Mouse (Mus musculus): ENCODE measurements around the gene Rnpepl1. TPM values are rescaled to one million over a fixed set of nuclear protein-coding genes. Genes with fewer than 3 reads are reported as not detected.

Gene Rnpepl1
- polyA plus RNA-seq, 2 experiments = 8.7 to 10.7 TPM

DNA sequence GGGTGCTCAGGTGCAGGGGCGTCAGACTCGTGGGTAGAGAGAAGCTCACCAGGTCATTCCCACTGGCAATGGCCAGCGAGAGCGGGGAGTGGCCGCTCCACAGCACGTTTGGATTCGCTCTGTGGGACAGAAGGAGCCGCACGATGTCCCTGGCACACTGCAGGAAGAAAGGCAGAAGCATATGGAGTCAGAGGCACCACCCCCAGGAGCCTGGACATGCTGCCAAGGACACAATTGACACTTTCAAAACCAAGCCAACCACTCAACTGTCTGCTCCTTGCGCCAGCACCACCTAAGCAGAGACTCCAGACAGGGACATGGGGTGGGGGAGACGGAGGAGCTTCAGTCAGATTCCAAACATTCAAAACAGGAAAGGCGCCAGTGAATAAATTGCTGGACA, 31.3 kb upstream of the Rnpepl1 start:
- no peak overlapping the region for H3K27ac ChIP-seq
- WGBS (ENCODE audit: insufficient replicate concordance) = 74% methylated on average over 12 of the region's 12 CpGs
- ATAC-seq (ENCODE audit: insufficient read depth) (no peak), DNase-seq (ENCODE audit: low read depth in 3 of 3, low spot score in 3 of 3) (no peak)
- no peak overlapping the region for H3K9ac ChIP-seq (replicated peaks)
- no peaks in the 10 kb centered on the region for H3K9me3 ChIP-seq (ENCODE audit: control insufficient read depth, low read length)
- H3K4me2 ChIP-seq (ENCODE audit: low read depth) = no peak overlapping the region
- no peak for TF ChIP-seq CTCF (IDR thresholded peaks at IDR 0.05; ENCODE audit: low read depth)
- no peak for TF ChIP-seq EP300 (IDR thresholded peaks at IDR 0.05; ENCODE audit: low read depth)
- no peaks in the 10 kb centered on the region for H3K36me3 ChIP-seq (replicated peaks; ENCODE audit: control insufficient read depth, insufficient read depth, low read depth)
- H3K27me3 ChIP-seq (ENCODE audit: control insufficient read depth, insufficient read depth, low read length) = no peaks in the 10 kb centered on the region
- H3K4me3 ChIP-seq (ENCODE audit: insufficient read depth in 1 of 2, low read depth in 2 of 2, low read length in 2 of 2) = no peak overlapping the region
- no peaks in the 10 kb centered on the region for H3K4me1 ChIP-seq (replicated peaks; ENCODE audit: control insufficient read depth in 2 of 2, insufficient read depth in 2 of 2, low read length in 1 of 2)

GRCm38 (mm10) chr1:92880101-92880500, 30.5 kb upstream of the Rnpepl1 start:
- WGBS (ENCODE audit: insufficient replicate concordance) = 67% methylated on average over 5 of the region's 5 CpGs
- H3K9ac ChIP-seq (replicated peaks) = no peak overlapping the region
- H3K9me3 ChIP-seq (ENCODE audit: control insufficient read depth, low read length) = no peaks in the 10 kb centered on the region
- no peak overlapping the region for H3K27ac ChIP-seq
- ATAC-seq (ENCODE audit: insufficient read depth) (no peak), DNase-seq (ENCODE audit: low read depth in 3 of 3, low spot score in 3 of 3) (no peak)
- TF ChIP-seq EP300 (IDR thresholded peaks at IDR 0.05; ENCODE audit: low read depth) (no peak), CTCF (IDR thresholded peaks at IDR 0.05; ENCODE audit: low read depth) (no peak)
- no peaks in the 10 kb centered on the region for H3K4me1 ChIP-seq (replicated peaks; ENCODE audit: control insufficient read depth in 2 of 2, insufficient read depth in 2 of 2, low read length in 1 of 2)
- H3K4me2 ChIP-seq (ENCODE audit: low read depth) = no peak overlapping the region
- H3K4me3 ChIP-seq (ENCODE audit: insufficient read depth in 1 of 2, low read depth in 2 of 2, low read length in 2 of 2) = no peak overlapping the region
- no peaks in the 10 kb centered on the region for H3K27me3 ChIP-seq (ENCODE audit: control insufficient read depth, insufficient read depth, low read length)
- H3K36me3 ChIP-seq (replicated peaks; ENCODE audit: control insufficient read depth, insufficient read depth, low read depth) = no peaks in the 10 kb centered on the region

GRCm38 (mm10) chr1:92881982-92882381, 28.6 kb upstream of the Rnpepl1 start:
- H3K9ac ChIP-seq (replicated peaks) = no peak overlapping the region
- ATAC-seq (ENCODE audit: insufficient read depth) (no peak), DNase-seq (ENCODE audit: low read depth in 3 of 3, low spot score in 3 of 3) (no peak)
- 71% methylated on average over 6 of the region's 6 CpGs for WGBS (ENCODE audit: insufficient replicate concordance)
- H3K4me3 ChIP-seq (ENCODE audit: insufficient read depth in 1 of 2, low read depth in 2 of 2, low read length in 2 of 2) = no peak overlapping the region
- H3K4me1 ChIP-seq (replicated peaks; ENCODE audit: control insufficient read depth in 2 of 2, insufficient read depth in 2 of 2, low read length in 1 of 2) = no peaks in the 10 kb centered on the region
- H3K36me3 ChIP-seq (replicated peaks; ENCODE audit: control insufficient read depth, insufficient read depth, low read depth) = no peaks in the 10 kb centered on the region
- no peaks in the 10 kb centered on the region for H3K9me3 ChIP-seq (ENCODE audit: control insufficient read depth, low read length)
- TF ChIP-seq EP300 (IDR thresholded peaks at IDR 0.05; ENCODE audit: low read depth) (no peak), CTCF (IDR thresholded peaks at IDR 0.05; ENCODE audit: low read depth) (no peak)
- no peaks in the 10 kb centered on the region for H3K27me3 ChIP-seq (ENCODE audit: control insufficient read depth, insufficient read depth, low read length)
- H3K4me2 ChIP-seq (ENCODE audit: low read depth) = no peak overlapping the region
- no peak overlapping the region for H3K27ac ChIP-seq

- H3K4me1 ChIP-seq (replicated peaks; ENCODE audit: control insufficient read depth in 2 of 2, insufficient read depth in 2 of 2, low read length in 1 of 2) = no peaks in the 10 kb centered on the region
- H3K4me3 ChIP-seq (ENCODE audit: insufficient read depth in 1 of 2, low read depth in 2 of 2, low read length in 2 of 2) = no peak overlapping the region
- no peak overlapping the region for H3K4me2 ChIP-seq (ENCODE audit: low read depth)
- ATAC-seq (ENCODE audit: insufficient read depth) (no peak), DNase-seq (ENCODE audit: low read depth in 3 of 3, low spot score in 3 of 3) (no peak)
- no peak overlapping the region for H3K9ac ChIP-seq (replicated peaks)
- 53% methylated on average over 7 of the region's 7 CpGs for WGBS (ENCODE audit: insufficient replicate concordance)
- no peak overlapping the region for H3K27ac ChIP-seq
- H3K9me3 ChIP-seq (ENCODE audit: control insufficient read depth, low read length) = no peaks in the 10 kb centered on the region
- no peak for TF ChIP-seq EP300 (IDR thresholded peaks at IDR 0.05; ENCODE audit: low read depth)
- TF ChIP-seq CTCF (IDR thresholded peaks at IDR 0.05; ENCODE audit: low read depth) = no peak
- H3K27me3 ChIP-seq (ENCODE audit: control insufficient read depth, insufficient read depth, low read length) = no peaks in the 10 kb centered on the region
- H3K36me3 ChIP-seq (replicated peaks; ENCODE audit: control insufficient read depth, insufficient read depth, low read depth) = no peaks in the 10 kb centered on the region
Observed at GRCm38 (mm10) chr1:92888901-92889655, 21.5 kb upstream of the Rnpepl1 start.

DNA sequence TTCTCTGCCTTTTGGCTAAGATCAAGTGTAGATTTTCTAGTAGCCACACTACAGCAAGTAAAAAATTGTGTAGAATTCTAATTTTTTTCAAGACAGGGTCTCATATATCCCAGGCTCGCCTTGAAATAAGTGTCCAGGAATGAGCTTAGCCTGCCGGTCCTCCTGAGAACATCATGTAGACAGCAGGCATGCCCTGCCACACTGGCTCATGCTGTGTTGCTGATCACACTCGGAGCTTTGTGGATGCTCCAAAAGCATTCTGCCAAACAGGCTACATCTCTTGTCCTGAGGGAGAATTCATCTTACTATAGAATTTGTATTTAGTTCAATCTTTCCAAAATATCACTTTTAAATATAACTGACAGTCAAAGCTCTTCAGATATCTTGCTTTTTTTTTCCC, 17.8 kb upstream of the Rnpepl1 start:
- no peaks in the 10 kb centered on the region for H3K9me3 ChIP-seq (ENCODE audit: control insufficient read depth, low read length)
- no peak overlapping the region for H3K9ac ChIP-seq (replicated peaks)
- H3K36me3 ChIP-seq (replicated peaks; ENCODE audit: control insufficient read depth, insufficient read depth, low read depth) = no peaks in the 10 kb centered on the region
- DNase-seq (ENCODE audit: low read depth in 3 of 3, low spot score in 3 of 3) = no peak
- H3K4me2 ChIP-seq (ENCODE audit: low read depth) = no peak overlapping the region
- TF ChIP-seq CTCF (IDR thresholded peaks at IDR 0.05; ENCODE audit: low read depth) = no peak
- no peak for TF ChIP-seq EP300 (IDR thresholded peaks at IDR 0.05; ENCODE audit: low read depth)
- no peak for ATAC-seq (ENCODE audit: insufficient read depth)
- no peak overlapping the region for H3K27ac ChIP-seq
- H3K4me3 ChIP-seq (ENCODE audit: insufficient read depth in 1 of 2, low read depth in 2 of 2, low read length in 2 of 2) = no peak overlapping the region
- H3K4me1 ChIP-seq (replicated peaks; ENCODE audit: control insufficient read depth in 2 of 2, insufficient read depth in 2 of 2, low read length in 1 of 2) = no peaks in the 10 kb centered on the region
- H3K27me3 ChIP-seq (ENCODE audit: control insufficient read depth, insufficient read depth, low read length) = no peaks in the 10 kb centered on the region
- WGBS (ENCODE audit: insufficient replicate concordance) = 50% methylated on average over 3 of the region's 3 CpGs

Data from liver, embryonic 14.5 days (tissue).